Mouse (Mus musculus): ENCODE data around the gene Gpat3. TPM values are rescaled to one million over a fixed set of nuclear protein-coding genes. Genes with fewer than 3 reads are reported as not detected.

Gpat3 gene
- polyA plus RNA-seq, 1 experiment = 28.4 TPM

GRCm38 (mm10) chr5:100871987-100872386 is 26.5 kb downstream of the Gpat3 start:
- H3K27ac ChIP-seq (ENCODE audit: insufficient read depth, low read depth, low read length) = no peak overlapping the region
- no peaks in the 10 kb centered on the region for H3K27me3 ChIP-seq (ENCODE audit: control insufficient read depth, insufficient read depth, low read length)
- H3K4me1 ChIP-seq (ENCODE audit: control insufficient read depth, insufficient read depth, insufficient read length, low read length) = peaks cover 11% of the 10 kb centered on the region
- TF ChIP-seq POLR2A (IDR thresholded peaks at IDR 0.05; ENCODE audit: low read depth, low read length) (no peak), CTCF (IDR thresholded peaks at IDR 0.05; ENCODE audit: extremely low read depth, insufficient read length, insufficient replicate concordance, low read depth, low read length) (peak; percentile 13; the same call in 1 of the 2 replicates)
- H3K36me3 ChIP-seq (ENCODE audit: control insufficient read depth, insufficient read depth, low read length) = peaks cover 3% of the 10 kb centered on the region
- 58% methylated on average over 8 of the region's 8 CpGs for WGBS
- no peak overlapping the region for H3K4me3 ChIP-seq (ENCODE audit: low read depth, low read length)

DNA sequence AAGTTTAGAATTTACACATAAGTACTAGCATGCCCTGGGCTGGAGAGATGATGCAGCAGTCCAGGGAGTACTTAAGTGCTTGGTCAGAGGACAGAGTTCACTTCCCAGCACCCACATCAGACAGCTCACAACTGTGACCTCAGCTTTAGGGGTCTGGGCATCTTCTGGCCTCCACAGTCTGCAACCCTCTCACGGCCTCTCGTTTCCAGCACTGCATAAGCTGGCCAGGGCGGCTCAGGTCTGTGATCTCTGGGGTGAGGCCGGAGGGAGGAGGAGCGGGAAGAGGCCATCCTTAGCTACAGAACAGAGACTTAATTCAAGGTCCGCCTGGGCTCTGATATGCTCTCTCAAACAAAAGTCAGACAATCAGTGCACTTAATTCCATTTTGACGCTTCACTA is 29.2 kb downstream of the Gpat3 start:
- Histone ChIP-seq H3K27me3 (ENCODE audit: control insufficient read depth, insufficient read depth, low read length) (no peaks in the 10 kb centered on the region), H3K4me3 (ENCODE audit: low read depth, low read length) (no peak overlapping the region), H3K36me3 (ENCODE audit: control insufficient read depth, insufficient read depth, low read length) (peaks cover 3% of the 10 kb centered on the region), H3K4me1 (ENCODE audit: control insufficient read depth, insufficient read depth, insufficient read length, low read length) (peaks cover 7% of the 10 kb centered on the region; the same call in 1 of the 2 replicates), H3K27ac (ENCODE audit: insufficient read depth, low read depth, low read length) (no peak overlapping the region; the same call in 1 of the 2 replicates)
- no peak for TF ChIP-seq CTCF (IDR thresholded peaks at IDR 0.05; ENCODE audit: extremely low read depth, insufficient read length, insufficient replicate concordance, low read depth, low read length)
- 74% methylated on average over 7 of the region's 7 CpGs for WGBS

GRCm38 (mm10) chr5:100875180-100875579 is 29.7 kb downstream of the Gpat3 start:
- WGBS = 33% methylated on average over 10 of the region's 10 CpGs
- no peak overlapping the region for H3K4me3 ChIP-seq (ENCODE audit: low read depth, low read length)
- peaks cover 7% of the 10 kb centered on the region; the same call in 1 of the 2 replicates for H3K4me1 ChIP-seq (ENCODE audit: control insufficient read depth, insufficient read depth, insufficient read length, low read length)
- TF ChIP-seq POLR2A (IDR thresholded peaks at IDR 0.05; ENCODE audit: low read depth, low read length) (no peak), CTCF (IDR thresholded peaks at IDR 0.05; ENCODE audit: extremely low read depth, insufficient read length, insufficient replicate concordance, low read depth, low read length) (no peak)
- no peak overlapping the region; the same call in 1 of the 2 replicates for H3K27ac ChIP-seq (ENCODE audit: insufficient read depth, low read depth, low read length)
- H3K27me3 ChIP-seq (ENCODE audit: control insufficient read depth, insufficient read depth, low read length) = no peaks in the 10 kb centered on the region
- H3K36me3 ChIP-seq (ENCODE audit: control insufficient read depth, insufficient read depth, low read length) = peaks cover 2% of the 10 kb centered on the region

GRCm38 (mm10) chr5:100877021-100877420 is 31.5 kb downstream of the Gpat3 start:
- Histone ChIP-seq H3K27ac (ENCODE audit: insufficient read depth, low read depth, low read length) (no peak overlapping the region), H3K36me3 (ENCODE audit: control insufficient read depth, insufficient read depth, low read length) (no peaks in the 10 kb centered on the region), H3K4me1 (ENCODE audit: control insufficient read depth, insufficient read depth, insufficient read length, low read length) (peaks cover 7% of the 10 kb centered on the region; the same call in 1 of the 2 replicates), H3K4me3 (ENCODE audit: low read depth, low read length) (no peak overlapping the region), H3K27me3 (ENCODE audit: control insufficient read depth, insufficient read depth, low read length) (no peaks in the 10 kb centered on the region)
- TF ChIP-seq POLR2A (IDR thresholded peaks at IDR 0.05; ENCODE audit: low read depth, low read length) = no peak
- no peak for TF ChIP-seq CTCF (IDR thresholded peaks at IDR 0.05; ENCODE audit: extremely low read depth, insufficient read length, insufficient replicate concordance, low read depth, low read length)

GRCm38 (mm10) chr5:100885216-100885615 is 39.7 kb downstream of the Gpat3 start:
- Histone ChIP-seq H3K36me3 (ENCODE audit: control insufficient read depth, insufficient read depth, low read length) (peaks cover 25% of the 10 kb centered on the region), H3K4me3 (ENCODE audit: low read depth, low read length) (no peak overlapping the region), H3K27me3 (ENCODE audit: control insufficient read depth, insufficient read depth, low read length) (no peaks in the 10 kb centered on the region), H3K4me1 (ENCODE audit: control insufficient read depth, insufficient read depth, insufficient read length, low read length) (no peaks in the 10 kb centered on the region), H3K27ac (ENCODE audit: insufficient read depth, low read depth, low read length) (no peak overlapping the region)
- 95% methylated on average over 6 of the region's 6 CpGs for WGBS
- TF ChIP-seq POLR2A (IDR thresholded peaks at IDR 0.05; ENCODE audit: low read depth, low read length) (no peak), CTCF (IDR thresholded peaks at IDR 0.05; ENCODE audit: extremely low read depth, insufficient read length, insufficient replicate concordance, low read depth, low read length) (no peak)

- TF ChIP-seq POLR2A (IDR thresholded peaks at IDR 0.05; ENCODE audit: low read depth, low read length) (no peak), CTCF (IDR thresholded peaks at IDR 0.05; ENCODE audit: extremely low read depth, insufficient read length, insufficient replicate concordance, low read depth, low read length) (no peak)
- Histone ChIP-seq H3K27ac (ENCODE audit: insufficient read depth, low read depth, low read length) (no peak overlapping the region), H3K4me3 (ENCODE audit: low read depth, low read length) (no peak overlapping the region), H3K4me1 (ENCODE audit: control insufficient read depth, insufficient read depth, insufficient read length, low read length) (no peaks in the 10 kb centered on the region), H3K36me3 (ENCODE audit: control insufficient read depth, insufficient read depth, low read length) (peaks cover 29% of the 10 kb centered on the region), H3K27me3 (ENCODE audit: control insufficient read depth, insufficient read depth, low read length) (no peaks in the 10 kb centered on the region)
- WGBS = 76% methylated on average over 7 of the region's 7 CpGs
Measured at GRCm38 (mm10) chr5:100886331-100886988, 40.9 kb downstream of the Gpat3 start.

DNA sequence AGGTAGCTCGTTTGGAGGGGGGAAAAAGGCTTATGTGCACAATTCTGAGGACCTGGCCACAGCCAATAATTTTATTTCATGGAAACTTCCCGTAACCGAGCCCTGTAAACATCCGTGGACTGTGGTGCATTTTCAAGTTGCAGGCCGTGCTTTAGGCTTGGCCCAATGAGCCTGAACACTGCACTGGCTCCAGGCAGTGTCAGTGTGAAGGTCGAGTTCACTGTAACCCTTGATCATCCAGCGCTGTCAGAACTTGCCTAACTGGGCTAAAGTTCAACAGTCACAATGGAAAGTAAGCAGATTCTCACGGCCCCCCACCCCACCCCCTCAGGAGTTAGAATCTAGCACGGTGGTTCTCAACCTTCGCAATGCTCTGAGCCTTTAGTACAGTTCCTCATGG is 50.7 kb downstream of the Gpat3 start:
- no peak overlapping the region for H3K4me3 ChIP-seq (ENCODE audit: low read depth, low read length)
- H3K27me3 ChIP-seq (ENCODE audit: control insufficient read depth, insufficient read depth, low read length) = no peaks in the 10 kb centered on the region
- TF ChIP-seq POLR2A (IDR thresholded peaks at IDR 0.05; ENCODE audit: low read depth, low read length) (no peak), CTCF (IDR thresholded peaks at IDR 0.05; ENCODE audit: extremely low read depth, insufficient read length, insufficient replicate concordance, low read depth, low read length) (no peak)
- H3K36me3 ChIP-seq (ENCODE audit: control insufficient read depth, insufficient read depth, low read length) = peaks cover 35% of the 10 kb centered on the region
- H3K4me1 ChIP-seq (ENCODE audit: control insufficient read depth, insufficient read depth, insufficient read length, low read length) = no peaks in the 10 kb centered on the region
- WGBS = 77% methylated on average over 10 of the region's 10 CpGs
- H3K27ac ChIP-seq (ENCODE audit: insufficient read depth, low read depth, low read length) = no peak overlapping the region
